Mouse (Mus musculus) heart, postnatal 0 days (tissue): ENCODE data around the gene Mrtfa.

Source experiments
- CTCF ChIP-seq: IDR thresholded peaks from 2 replicates; pipeline ENCODE4 v1.5.1; 2016; ENCODE audit warnings: antibody characterized with exemption, control low read depth, low read depth
- EP300 ChIP-seq: IDR thresholded peaks from 2 replicates; pipeline ENCODE4 v1.6.1; 2016; ENCODE audit warnings: antibody characterized with exemption, low read depth

DNA sequence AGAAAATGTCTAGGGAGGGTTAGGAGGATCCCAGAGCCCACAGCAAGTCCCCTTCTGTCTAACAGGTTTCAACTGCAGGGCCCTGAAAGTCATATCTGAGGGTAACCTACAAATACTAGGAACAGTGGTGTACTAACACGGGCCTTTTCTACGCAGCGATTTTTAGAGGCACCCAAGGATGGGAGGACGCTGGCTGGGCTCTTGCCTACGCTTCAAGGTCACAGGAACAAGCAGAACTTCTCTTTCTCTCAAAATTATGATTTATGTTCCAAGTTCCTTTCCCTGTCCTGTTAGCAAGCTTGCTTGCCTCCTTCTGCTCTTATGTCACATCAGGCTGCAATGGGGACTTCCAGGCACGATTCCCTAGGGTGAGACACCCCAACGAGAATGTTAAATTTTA, 144.5 kb downstream of the Mrtfa start:
- TF ChIP-seq CTCF = no peak
- no peak for TF ChIP-seq EP300
